Mouse (Mus musculus) heart, embryonic 15.5 days (tissue): ENCODE data around the gene Cfap43. TPM values are rescaled to one million over a fixed set of nuclear protein-coding genes. Genes with fewer than 3 reads are reported as not detected.

ENCODE experiments used
- ATAC-seq: fragments of 200-750 bp; cut with Nextera tagmentation; replicated peaks from 2 replicates; pipeline ENCODE4 v1.8.0; 2017; ENCODE audit warnings: low read depth, moderate TSS enrichment; ENCODE audit not compliant: insufficient number of reproducible peaks, insufficient read depth, low FRiP score
- H3K27ac ChIP-seq: fragments of 300-500 bp; sonication (generic); 2 replicates; pipeline ENCODE4 v1.5.1; 2015; ENCODE audit warnings: mild to moderate bottlenecking, inconsistent platforms
- H3K27me3 ChIP-seq: fragments of 300-500 bp; sonication (generic); 2 replicates; pipeline ENCODE4 v1.6.1; 2015; ENCODE audit warnings: inconsistent platforms
- H3K36me3 ChIP-seq: fragments of 300-500 bp; sonication (generic); 2 replicates; pipeline ENCODE4 v1.6.1; 2015; ENCODE audit warnings: mild to moderate bottlenecking, inconsistent platforms
- H3K4me1 ChIP-seq: fragments of 300-500 bp; sonication (generic); replicated peaks from 2 replicates; pipeline ENCODE4 v1.6.1; 2015; ENCODE audit warnings: inconsistent platforms
- H3K4me2 ChIP-seq: fragments of 300-500 bp; sonication (generic); 2 replicates; pipeline ENCODE4 v1.6.1; 2015; ENCODE audit warnings: inconsistent platforms, mild to moderate bottlenecking, moderate library complexity
- H3K4me3 ChIP-seq: fragments of 300-500 bp; sonication (generic); 2 replicates; pipeline ENCODE4 v1.5.1; 2015; ENCODE audit warnings: mild to moderate bottlenecking, inconsistent platforms
- H3K9ac ChIP-seq: fragments of 300-500 bp; sonication (generic); 2 replicates; pipeline ENCODE4 v1.6.1; 2015; ENCODE audit warnings: mild to moderate bottlenecking, inconsistent platforms
- H3K9me3 ChIP-seq: fragments of 300-500 bp; sonication (generic); replicated peaks from 2 replicates; pipeline ENCODE4 v1.6.1; 2016; ENCODE audit warnings: inconsistent platforms
- WGBS: fragments of 180-500 bp; shearing (Covaris S2); methylation state at CpG from one replicate; pipeline ENCODE4 v1.1.7; 2015; ENCODE audit warnings: mixed read lengths; 5-methylcytosine and 5-hydroxymethylcytosine counted together
- polyA plus RNA-seq: library from polyadenylated mRNA; unstranded; fragments of >200 nt; fragmentation: Nextera tagmentation; extraction: Ambion mirVana; gene quantifications from 2 replicates; pipeline ENCODE4 v1.2.1, GENCODE M21; 2015

Cfap43 gene
- polyA plus RNA-seq, 1 experiment from 2014 or later: 0.08 TPM

DNA sequence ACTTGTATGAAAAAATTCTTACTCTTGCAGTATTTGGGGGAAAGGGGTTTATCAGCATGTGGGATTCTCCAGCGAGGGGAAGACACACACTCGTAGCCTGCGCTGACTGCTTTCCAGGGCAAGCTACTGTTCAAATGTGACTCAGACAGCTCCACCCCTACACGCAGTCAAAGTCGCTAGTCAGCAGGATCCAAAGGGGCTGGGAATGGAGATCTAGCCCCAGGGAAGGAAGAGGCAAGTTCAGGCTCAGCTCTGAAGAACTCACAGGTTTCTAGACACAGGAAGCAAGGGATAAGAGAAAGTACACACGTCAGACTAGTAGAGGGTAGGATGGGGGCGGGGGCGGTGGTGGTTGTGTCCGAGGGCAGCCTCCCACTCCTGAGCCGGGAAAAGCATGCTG, 18.5 kb downstream of the Cfap43 start:
- peaks cover 14% of the 10 kb centered on the region for H3K36me3 ChIP-seq
- H3K4me3 ChIP-seq: no peak overlapping the region
- H3K27ac ChIP-seq: no peak overlapping the region
- H3K9me3 ChIP-seq: no peaks in the 10 kb centered on the region
- WGBS: 75% methylated on average over 10 of the region's 10 CpGs
- H3K9ac ChIP-seq: no peak overlapping the region
- H3K4me2 ChIP-seq: no peak overlapping the region
- peaks cover 50% of the 10 kb centered on the region for H3K4me1 ChIP-seq
- no peaks in the 10 kb centered on the region for H3K27me3 ChIP-seq
- no peak for ATAC-seq

DNA sequence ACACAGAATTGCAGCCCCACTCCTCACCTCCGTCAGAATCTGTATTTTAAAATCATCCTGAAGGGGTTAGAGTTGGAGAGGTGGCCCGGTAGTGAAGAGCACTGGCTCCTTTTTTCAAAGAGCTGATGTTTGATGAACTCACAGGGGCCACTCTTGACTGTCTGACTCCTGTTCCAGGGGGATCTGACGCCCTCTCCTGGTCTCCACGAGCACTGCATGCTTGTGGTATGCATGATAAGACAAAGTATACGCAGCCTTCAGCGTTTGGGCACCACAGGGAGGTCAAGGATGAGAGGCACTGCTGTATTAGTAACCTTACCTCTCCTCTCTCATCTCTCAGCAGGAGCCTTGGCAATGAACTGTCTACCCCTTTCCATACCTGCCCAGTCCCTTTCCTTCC, 19.1 kb downstream of the Cfap43 start:
- WGBS: 57% methylated on average over 6 of the region's 6 CpGs
- peaks cover 45% of the 10 kb centered on the region for H3K4me1 ChIP-seq

DNA sequence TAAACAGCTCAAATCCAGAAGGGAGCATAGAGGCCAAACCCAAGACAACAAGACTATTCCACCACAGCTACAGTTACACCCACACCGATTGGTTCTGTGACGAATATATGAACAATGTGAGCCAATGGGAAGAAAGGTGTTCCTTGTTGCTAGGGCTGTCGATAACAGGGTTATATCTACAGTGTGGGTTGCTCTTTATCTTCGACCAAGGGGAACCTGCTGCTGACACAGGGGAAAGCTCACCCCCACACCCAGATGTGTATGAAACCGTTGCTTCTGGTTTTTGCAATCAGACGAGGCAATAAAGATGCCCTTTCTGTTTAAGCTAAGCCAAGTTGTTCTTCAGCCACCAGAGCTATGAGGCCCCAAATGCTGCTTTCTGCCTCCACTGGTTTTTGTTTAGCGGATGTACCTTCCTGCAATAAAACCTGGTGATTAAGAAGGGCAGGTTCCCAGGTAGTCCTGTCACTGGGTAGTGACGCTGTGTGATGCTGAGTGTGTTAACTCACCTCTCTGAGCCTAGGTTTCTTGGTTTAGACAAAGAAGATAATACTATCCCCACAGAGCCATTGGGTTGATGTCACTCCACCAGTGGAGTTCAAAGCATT, 20.5 kb downstream of the Cfap43 start:
- ATAC-seq: no peak
- H3K27ac ChIP-seq: no peak overlapping the region
- H3K9ac ChIP-seq: no peak overlapping the region
- peaks cover 23% of the 10 kb centered on the region for H3K36me3 ChIP-seq
- WGBS: 76% methylated on average over 8 of the region's 8 CpGs
- no peak overlapping the region for H3K4me3 ChIP-seq
- no peak overlapping the region for H3K4me2 ChIP-seq
- no peaks in the 10 kb centered on the region for H3K9me3 ChIP-seq
- peaks cover 37% of the 10 kb centered on the region for H3K4me1 ChIP-seq
- H3K27me3 ChIP-seq: no peaks in the 10 kb centered on the region

More for the DNA sequence above, 19.1 kb downstream of the Cfap43 start:
- Histone ChIP-seq H3K4me2 (no peak overlapping the region), H3K27me3 (no peaks in the 10 kb centered on the region), H3K27ac (no peak overlapping the region), H3K9me3 (no peaks in the 10 kb centered on the region), H3K36me3 (peaks cover 20% of the 10 kb centered on the region), H3K4me3 (no peak overlapping the region), H3K9ac (no peak overlapping the region)
- no peak for ATAC-seq

DNA sequence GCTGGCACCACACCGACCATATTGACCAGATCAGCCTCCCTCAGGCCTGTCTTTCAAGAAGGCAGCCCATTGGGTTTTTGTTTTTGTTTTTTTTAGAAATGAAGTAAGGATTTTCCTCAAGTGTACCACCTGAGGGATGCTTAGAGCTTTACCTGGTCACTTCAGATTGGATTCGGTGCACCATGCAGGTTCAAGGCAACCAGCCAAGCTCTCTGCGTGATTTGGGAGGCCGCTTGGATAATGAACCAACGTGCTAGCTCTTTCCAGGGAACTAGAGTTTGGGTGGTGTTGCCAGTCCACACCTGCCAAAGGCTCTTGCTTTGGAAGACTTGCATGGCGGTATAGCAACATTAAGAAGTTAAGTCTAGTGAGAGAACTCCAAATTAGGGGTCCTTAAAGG, 26.0 kb downstream of the Cfap43 start:
- H3K9me3 ChIP-seq: no peaks in the 10 kb centered on the region
- WGBS: 90% methylated on average over 6 of the region's 6 CpGs
- no peak overlapping the region for H3K27ac ChIP-seq
- no peak overlapping the region for H3K9ac ChIP-seq
- peaks cover 29% of the 10 kb centered on the region for H3K4me1 ChIP-seq
- H3K27me3 ChIP-seq: no peaks in the 10 kb centered on the region
- no peak for ATAC-seq
- H3K36me3 ChIP-seq: peaks cover 23% of the 10 kb centered on the region
- no peak overlapping the region for H3K4me3 ChIP-seq
- H3K4me2 ChIP-seq: no peak overlapping the region

DNA sequence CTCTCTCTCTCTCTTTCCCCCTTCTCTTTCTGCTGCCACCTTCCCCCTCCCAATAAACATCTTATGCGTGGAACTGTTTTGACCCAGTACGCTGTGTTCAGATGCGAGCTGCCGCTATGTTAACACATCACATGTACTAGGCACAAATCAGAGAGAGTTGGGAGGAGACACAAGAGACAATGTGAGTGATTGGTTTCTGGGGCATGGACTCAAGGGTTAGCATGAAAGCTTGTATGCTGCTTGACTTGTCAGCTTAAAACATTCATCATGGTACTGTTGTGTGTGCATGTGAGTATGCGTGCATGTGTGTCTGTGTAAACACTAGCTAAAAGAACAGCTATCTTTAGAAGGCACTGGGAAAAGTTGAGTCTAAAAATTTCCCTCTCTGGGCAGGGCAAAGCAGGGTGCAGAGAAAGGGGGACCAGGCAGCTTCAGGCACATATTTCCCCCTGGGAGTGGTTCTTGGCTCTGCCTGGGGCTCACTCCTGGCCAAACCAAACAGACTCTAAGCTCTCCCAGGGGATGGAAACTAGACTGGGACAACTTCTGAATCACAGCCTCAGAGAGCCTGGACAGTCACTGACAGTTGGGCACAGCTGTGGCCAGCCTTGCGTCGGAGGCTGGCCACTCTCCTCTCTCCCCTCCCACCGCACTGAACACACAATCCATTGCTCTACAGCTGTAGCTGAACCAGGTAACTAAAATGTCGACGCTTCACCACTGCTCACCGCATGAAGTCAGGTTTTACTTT, 27.4 kb downstream of the Cfap43 start:
- Histone ChIP-seq H3K9ac (no peak overlapping the region), H3K9me3 (no peaks in the 10 kb centered on the region), H3K4me2 (no peak overlapping the region), H3K4me1 (peaks cover 37% of the 10 kb centered on the region), H3K27me3 (no peaks in the 10 kb centered on the region), H3K27ac (peak overlapping the region; percentile 35), H3K36me3 (peaks cover 12% of the 10 kb centered on the region), H3K4me3 (no peak overlapping the region)
- 65% methylated on average over 11 of the region's 11 CpGs for WGBS
- peak; percentile 32; the same call in 1 of the 2 replicates for ATAC-seq

DNA sequence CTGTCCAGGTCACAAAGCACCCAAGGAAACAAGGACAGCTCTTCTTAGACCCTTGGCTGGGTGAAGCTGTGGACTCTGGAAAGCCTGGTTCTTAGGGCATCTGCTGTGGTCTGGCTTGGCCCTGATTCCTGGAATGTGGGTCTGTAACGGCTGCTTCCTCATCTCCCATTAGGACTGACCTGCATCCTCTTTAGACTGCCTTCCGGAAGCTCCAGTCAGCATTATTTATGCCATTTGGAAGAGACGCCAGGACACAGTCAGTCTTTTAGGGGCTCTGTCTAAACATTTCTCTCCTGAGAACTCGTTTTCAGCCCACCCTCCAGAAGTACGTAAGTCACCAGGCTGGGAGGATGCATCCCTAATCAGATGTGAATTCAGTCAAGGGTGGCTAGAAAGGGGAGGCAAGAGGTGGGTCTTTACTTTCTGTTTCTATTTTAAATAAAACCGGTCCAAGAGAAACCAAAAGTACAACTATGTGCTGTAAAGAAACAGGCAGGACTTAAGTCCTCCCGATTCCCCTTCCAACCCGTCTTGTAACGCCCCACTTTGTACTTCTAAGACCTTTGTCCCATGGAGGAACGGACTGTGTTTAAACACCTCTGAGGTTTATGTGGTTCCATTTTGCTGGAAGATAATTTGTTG, 28.5 kb downstream of the Cfap43 start:
- 52% methylated on average over 10 of the region's 10 CpGs for WGBS
- Histone ChIP-seq H3K4me1 (peaks cover 47% of the 10 kb centered on the region), H3K9ac (no peak overlapping the region), H3K4me3 (no peak overlapping the region), H3K4me2 (peak overlapping the region; percentile 1; the same call in 1 of the 2 replicates), H3K27ac (peak overlapping the region; percentile 35), H3K27me3 (no peaks in the 10 kb centered on the region), H3K9me3 (no peaks in the 10 kb centered on the region), H3K36me3 (peaks cover 9% of the 10 kb centered on the region; the same call in 1 of the 2 replicates)
- no peak for ATAC-seq

DNA sequence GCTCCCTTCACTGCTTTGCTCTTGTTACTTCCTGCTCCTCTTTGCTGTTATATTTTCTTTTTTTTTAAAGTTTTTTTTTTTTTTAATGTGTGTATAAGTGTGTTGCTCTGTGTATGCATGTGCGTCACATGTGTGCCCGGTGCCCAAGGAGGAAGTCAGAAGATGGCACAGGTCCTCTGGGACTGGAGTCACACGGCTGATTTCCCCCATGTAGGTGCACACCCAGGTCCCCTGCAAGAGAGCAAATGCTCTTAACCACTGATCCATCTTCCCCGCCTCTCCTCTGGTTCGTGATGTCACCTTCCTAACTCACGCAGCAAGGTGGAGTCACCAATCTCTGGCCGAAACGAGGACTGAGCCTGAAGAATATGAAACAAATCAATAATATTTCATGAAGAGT, 31.1 kb downstream of the Cfap43 start:
- no peaks in the 10 kb centered on the region for H3K9me3 ChIP-seq
- H3K27me3 ChIP-seq: no peaks in the 10 kb centered on the region
- no peak for ATAC-seq
- no peak overlapping the region for H3K27ac ChIP-seq
- peaks cover 58% of the 10 kb centered on the region for H3K4me1 ChIP-seq
- H3K36me3 ChIP-seq: no peaks in the 10 kb centered on the region
- 95% methylated on average over 8 of the region's 8 CpGs for WGBS
- no peak overlapping the region for H3K4me2 ChIP-seq
- no peak overlapping the region for H3K4me3 ChIP-seq
- H3K9ac ChIP-seq: no peak overlapping the region

DNA sequence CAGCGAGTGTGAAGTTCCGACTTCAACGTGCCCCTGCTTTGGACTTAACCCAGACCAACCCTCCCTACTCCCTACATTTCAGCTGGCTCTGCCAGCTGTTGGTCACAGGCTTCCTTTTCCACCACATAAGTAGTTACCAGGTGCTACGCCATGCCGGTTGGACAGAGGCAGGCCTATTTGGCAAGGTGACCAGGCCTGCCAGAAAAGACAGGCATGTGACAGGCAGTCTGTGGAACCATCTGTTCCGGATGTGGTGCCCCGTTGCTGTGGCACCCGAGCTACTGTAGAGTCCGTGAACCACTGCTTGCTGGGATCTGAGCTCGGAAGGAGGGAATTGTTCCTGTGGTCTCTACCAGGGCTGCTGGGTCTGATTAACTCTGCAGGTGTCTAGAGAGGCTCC, 31.7 kb downstream of the Cfap43 start:
- Histone ChIP-seq H3K4me2 (no peak overlapping the region), H3K4me3 (no peak overlapping the region), H3K27me3 (no peaks in the 10 kb centered on the region), H3K9ac (no peak overlapping the region), H3K9me3 (no peaks in the 10 kb centered on the region), H3K4me1 (peaks cover 53% of the 10 kb centered on the region), H3K36me3 (no peaks in the 10 kb centered on the region), H3K27ac (0 out of 2 replicates have a peak overlapping the region, but pooled peaks have one; percentile 12)
- no peak for ATAC-seq
- 83% methylated on average over 10 of the region's 10 CpGs for WGBS

DNA sequence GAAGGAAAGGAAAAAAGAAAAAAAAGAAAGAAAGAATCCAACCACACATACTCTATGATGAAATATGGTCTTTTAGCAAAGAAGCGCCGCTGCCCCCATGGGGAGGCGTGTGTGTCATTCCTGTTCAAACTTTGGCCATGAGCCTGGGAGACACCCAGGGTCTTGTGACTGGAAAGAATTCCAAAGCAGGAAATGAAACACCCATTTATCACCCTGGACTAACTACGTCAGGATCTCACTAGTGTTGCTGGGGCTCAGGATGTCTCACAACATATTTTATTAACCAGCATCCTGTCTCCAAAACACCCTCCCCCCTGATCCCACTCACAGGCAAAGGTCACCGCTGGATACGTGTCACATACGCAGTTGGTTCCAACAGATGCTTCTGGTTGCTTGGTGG, 32.5 kb downstream of the Cfap43 start:
- 49% methylated on average over 7 of the region's 7 CpGs for WGBS
- Histone ChIP-seq H3K27ac (0 out of 2 replicates have a peak overlapping the region, but pooled peaks have one; percentile 12), H3K9ac (no peak overlapping the region), H3K4me3 (no peak overlapping the region), H3K9me3 (no peaks in the 10 kb centered on the region), H3K36me3 (no peaks in the 10 kb centered on the region), H3K4me2 (no peak overlapping the region), H3K4me1 (peaks cover 45% of the 10 kb centered on the region), H3K27me3 (no peaks in the 10 kb centered on the region)
- no peak for ATAC-seq

DNA sequence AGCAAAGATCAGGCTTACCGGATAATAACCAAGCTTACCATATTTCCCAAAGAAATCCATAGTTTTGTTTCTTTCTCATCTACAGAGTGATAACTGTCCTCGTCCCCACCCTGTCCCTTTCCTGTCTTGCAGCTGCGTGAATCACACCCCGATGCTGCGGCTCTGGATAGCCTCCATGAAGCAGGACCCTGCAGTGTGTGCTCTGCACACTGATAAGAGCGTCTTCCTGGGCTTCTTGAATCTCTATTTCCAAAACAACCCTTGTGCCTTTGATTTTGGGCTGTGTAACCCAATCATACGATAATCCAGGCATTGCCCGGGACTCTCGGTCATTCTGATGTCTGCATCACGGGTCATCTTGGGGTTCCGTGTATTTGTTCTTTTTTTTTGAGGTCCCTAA, 33.2 kb downstream of the Cfap43 start:
- H3K9ac ChIP-seq: no peak overlapping the region

DNA sequence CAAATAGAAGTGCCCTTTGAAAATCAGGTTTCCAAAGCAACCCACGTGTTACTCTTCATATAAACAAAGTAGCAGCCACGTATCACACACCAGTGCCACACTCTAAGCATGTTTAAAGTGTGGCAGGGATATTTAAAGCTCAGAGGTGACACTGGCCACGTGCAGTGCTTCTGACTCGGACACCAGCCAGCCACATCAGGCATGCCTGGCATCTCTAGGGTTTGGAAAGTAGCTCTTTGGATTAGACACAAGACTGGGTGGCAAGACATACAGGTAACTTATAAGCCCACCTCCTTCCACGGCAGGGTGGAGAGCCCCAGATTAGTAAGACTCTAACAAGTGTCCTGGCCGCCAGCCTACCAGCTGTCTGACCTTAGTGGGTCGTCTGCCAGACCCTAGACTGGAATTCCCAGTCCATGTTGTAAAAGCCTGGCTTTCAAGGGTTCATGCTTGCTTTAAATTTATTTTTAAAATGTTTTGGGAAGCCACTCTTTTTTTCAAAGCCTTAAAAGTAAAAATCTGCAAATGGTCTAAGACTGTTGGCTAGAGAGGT, 33.8 kb downstream of the Cfap43 start:
- peak overlapping the region; percentile 65 for H3K27ac ChIP-seq
- H3K9me3 ChIP-seq: no peaks in the 10 kb centered on the region
- H3K4me3 ChIP-seq: no peak overlapping the region
- no peaks in the 10 kb centered on the region for H3K36me3 ChIP-seq
- peaks cover 32% of the 10 kb centered on the region for H3K4me1 ChIP-seq
- peak; percentile 81 for ATAC-seq
- H3K4me2 ChIP-seq: no peak overlapping the region
- H3K9ac ChIP-seq: no peak overlapping the region
- H3K27me3 ChIP-seq: no peaks in the 10 kb centered on the region
- 40% methylated on average over 7 of the region's 7 CpGs for WGBS

More for the DNA sequence above, 33.2 kb downstream of the Cfap43 start:
- H3K9me3 ChIP-seq: no peaks in the 10 kb centered on the region
- H3K36me3 ChIP-seq: no peaks in the 10 kb centered on the region
- no peak overlapping the region for H3K4me3 ChIP-seq
- H3K27me3 ChIP-seq: no peaks in the 10 kb centered on the region
- no peak overlapping the region for H3K4me2 ChIP-seq
- peaks cover 38% of the 10 kb centered on the region for H3K4me1 ChIP-seq
- ATAC-seq: no peak
- H3K27ac ChIP-seq: peak overlapping the region; percentile 65
- WGBS: 56% methylated on average over 11 of the region's 11 CpGs
